Mouse (Mus musculus) heart, embryonic 14.5 days (tissue): ENCODE measurements around the gene Ankle2. TPM values are rescaled to one million over a fixed set of nuclear protein-coding genes. Genes with fewer than 3 reads are reported as not detected.

Source experiments
- ATAC-seq: fragments of 200-750 bp; cut with Nextera tagmentation; 2 replicates; pipeline ENCODE4 v1.8.0; 2017; ENCODE audit warnings: low read depth, moderate TSS enrichment; ENCODE audit not compliant: insufficient number of reproducible peaks, insufficient read depth, low FRiP score
- H3K27ac ChIP-seq, 2 experiments: fragments of 200-500 bp in 1 of 2; fragments of 300-500 bp in 1 of 2; sonication (generic) in 1 of 2; replicated peaks in 1 of 2; 2 replicates each; pipeline ENCODE4 v1.5.1; 2012 to 2014; ENCODE audit warnings: low read depth in 2 of 2, low read length in 2 of 2, control low read depth in 1 of 2, mild to moderate bottlenecking in 1 of 2, mixed read lengths in 1 of 2; ENCODE audit not compliant: control insufficient read depth in 1 of 2, insufficient read depth in 1 of 2
- H3K27me3 ChIP-seq: fragments of 300-500 bp; sonication (generic); 2 replicates; pipeline ENCODE4 v1.6.1; 2014; ENCODE audit warnings: mild to moderate bottlenecking, low read length, control low read depth; ENCODE audit not compliant: control insufficient read depth, insufficient read depth
- H3K36me3 ChIP-seq: fragments of 300-500 bp; sonication (generic); 2 replicates; pipeline ENCODE4 v1.6.1; 2014; ENCODE audit warnings: mild to moderate bottlenecking, control low read depth, low read length, mixed read lengths; ENCODE audit not compliant: control insufficient read depth, insufficient read depth
- H3K4me1 ChIP-seq, 2 experiments: fragments of 200-500 bp in 1 of 2; fragments of 300-500 bp in 1 of 2; sonication (generic) in 1 of 2; 2 replicates each; pipeline ENCODE4 v1.6.1; 2012 to 2014; ENCODE audit warnings: low read length in 2 of 2, control low read depth in 1 of 2, mixed read lengths in 1 of 2; ENCODE audit not compliant: control insufficient read depth in 2 of 2, insufficient read depth in 2 of 2
- H3K4me2 ChIP-seq: fragments of 300-500 bp; sonication (generic); 2 replicates; pipeline ENCODE4 v1.6.1; 2014; ENCODE audit warnings: mild to moderate bottlenecking, low read length
- H3K4me3 ChIP-seq, 2 experiments: fragments of 200-500 bp in 1 of 2; fragments of 300-500 bp in 1 of 2; sonication (generic) in 1 of 2; 2 replicates each; pipeline ENCODE4 v1.5.1; 2012 to 2014; ENCODE audit warnings: low read length in 2 of 2, mild to moderate bottlenecking in 2 of 2, control low read depth in 1 of 2, low read depth in 1 of 2, moderate library complexity in 1 of 2; ENCODE audit not compliant: control insufficient read depth in 1 of 2, insufficient read depth in 1 of 2
- H3K9ac ChIP-seq: fragments of 300-500 bp; sonication (generic); 2 replicates; pipeline ENCODE4 v1.6.1; 2014; ENCODE audit warnings: mild to moderate bottlenecking, low read length
- H3K9me3 ChIP-seq: fragments of 300-500 bp; sonication (generic); 2 replicates; pipeline ENCODE4 v1.6.1; 2016; ENCODE audit warnings: low read length, control low read depth; ENCODE audit not compliant: control insufficient read depth
- WGBS: fragments of 180-500 bp; shearing (Covaris S2); extraction: QIAGEN DNeasy Blood & Tissue Kit; methylation state at CpG from one replicate; pipeline ENCODE4 v1.1.7; 2014; 5-methylcytosine and 5-hydroxymethylcytosine counted together
- polyA plus RNA-seq: library from polyadenylated mRNA; unstranded; fragments of >200 nt; fragmentation: Nextera tagmentation; extraction: Ambion mirVana; gene quantifications from 2 replicates; pipeline ENCODE4 v1.2.1, GENCODE M21; 2014

Ankle2 gene
- 25.4 and 27.3 TPM in 2 replicates for polyA plus RNA-seq

GRCm38 (mm10) chr5:110230780-110231461 lies at the start of gene Ankle2:
Gene Ankle2, plus strand, starts transcription at chr5:110231004.
- Histone ChIP-seq H3K36me3 (peaks cover 37% of the 10 kb centered on the region), H3K9me3 (no peaks in the 10 kb centered on the region), H3K4me2 (peak within 1 kb of the TSS; percentile 77), H3K27ac (peak within 1 kb of the TSS; percentile 96), H3K4me1 (peaks cover 2 to 13% of the 10 kb centered on the region in 2 experiments; a peak in 3 of 4 replicates), H3K27me3 (no peaks in the 10 kb centered on the region), H3K4me3 (peak within 1 kb of the TSS; percentile 97 to 99), H3K9ac (peak within 1 kb of the TSS; percentile 98)
- ATAC-seq: peak; percentile 93
- under 1% methylated on average over 71 of the region's 81 CpGs for WGBS

DNA sequence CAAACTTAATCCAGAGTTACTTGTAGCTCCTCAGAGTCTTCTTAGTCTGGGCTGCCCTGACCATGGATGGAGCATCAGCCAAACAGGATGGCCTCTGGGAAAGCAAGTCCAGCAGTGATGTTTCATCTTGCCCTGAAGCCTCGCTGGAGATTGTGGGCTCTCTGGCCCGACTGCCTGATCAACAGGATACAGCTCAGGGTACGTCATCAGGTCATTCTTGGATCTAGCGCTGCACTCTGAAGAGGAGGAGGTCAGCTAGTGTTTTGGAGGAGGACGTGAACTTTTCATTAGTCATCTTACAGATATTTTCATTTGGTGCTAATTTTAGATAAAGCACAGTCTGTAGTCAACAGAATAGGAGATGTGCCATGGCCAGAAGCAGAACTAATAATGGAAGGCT lies 49.1 kb upstream of the Ankle2 start:
- Histone ChIP-seq H3K27ac (no peak overlapping the region), H3K27me3 (no peaks in the 10 kb centered on the region), H3K9me3 (no peaks in the 10 kb centered on the region), H3K4me2 (no peak overlapping the region), H3K4me3 (no peak overlapping the region), H3K36me3 (peaks cover 48% of the 10 kb centered on the region), H3K4me1 (peaks cover 0 to 11% of the 10 kb centered on the region in 2 experiments; a peak in 2 of 4 replicates), H3K9ac (no peak overlapping the region)
- ATAC-seq: no peak
- 59% methylated on average over 5 of the region's 5 CpGs for WGBS

DNA sequence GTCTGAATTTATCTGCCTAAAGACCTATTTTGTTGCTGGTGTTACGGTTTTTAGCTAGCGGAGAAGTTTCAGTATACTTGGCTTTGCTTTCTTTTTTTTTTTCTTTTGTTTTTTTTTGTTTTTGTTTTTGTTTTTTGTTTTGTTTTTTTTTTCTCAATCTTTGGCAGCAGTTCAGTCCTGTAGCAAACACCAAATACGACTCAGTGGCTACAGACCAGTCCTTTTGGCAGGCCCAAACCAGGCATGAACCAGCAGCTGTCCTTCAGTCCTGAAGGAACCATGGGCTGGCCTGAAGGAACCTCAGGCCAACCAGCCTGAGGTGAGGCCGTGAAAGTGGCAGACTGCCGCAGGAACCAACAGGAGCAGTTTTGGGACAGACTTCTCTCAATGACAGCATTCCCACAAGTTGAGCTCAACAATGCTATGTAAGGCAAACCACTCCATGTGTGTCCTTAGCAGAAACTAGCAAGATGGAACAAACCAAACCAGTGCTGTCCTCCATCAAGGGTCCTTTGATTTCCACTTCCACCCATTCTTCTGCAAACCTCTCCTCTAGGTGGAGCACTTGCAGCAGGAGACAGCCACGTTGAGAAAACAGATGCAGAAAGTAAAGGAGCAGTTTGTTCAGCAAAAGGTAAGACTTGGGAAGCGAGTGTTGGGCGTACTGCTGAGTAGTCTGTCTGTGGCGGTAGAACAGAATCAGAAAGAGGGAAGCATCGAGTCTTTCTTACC lies 27.5 kb upstream of the Ankle2 start:
- Histone ChIP-seq H3K9ac (no peak overlapping the region), H3K9me3 (no peaks in the 10 kb centered on the region), H3K27me3 (no peaks in the 10 kb centered on the region), H3K4me1 (no peaks in the 10 kb centered on the region), H3K27ac (no peak overlapping the region), H3K4me2 (no peak overlapping the region), H3K4me3 (no peak overlapping the region), H3K36me3 (peaks cover 86% of the 10 kb centered on the region)
- WGBS: 82% methylated on average over 10 of the region's 10 CpGs
- ATAC-seq: no peak

DNA sequence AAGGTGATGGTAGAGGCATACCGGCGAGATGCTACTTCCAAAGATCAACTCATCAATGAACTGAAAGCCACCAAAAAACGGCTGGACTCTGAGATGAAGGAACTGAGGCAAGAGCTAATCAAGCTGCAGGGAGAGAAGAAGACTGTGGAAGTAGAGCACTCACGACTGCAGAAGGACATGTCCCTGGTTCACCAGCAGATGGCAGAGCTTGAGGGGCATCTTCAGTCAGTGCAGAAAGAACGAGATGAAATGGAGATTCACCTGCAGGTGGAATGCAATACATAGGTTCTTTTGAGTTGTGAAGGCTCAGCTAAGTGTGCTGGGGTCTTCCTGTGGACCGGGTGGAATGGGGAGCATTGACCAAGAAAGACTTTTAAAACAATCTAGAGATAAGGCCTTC lies 26.0 kb upstream of the Ankle2 start:
- H3K9ac ChIP-seq: no peak overlapping the region
- no peaks in the 10 kb centered on the region for H3K27me3 ChIP-seq
- H3K36me3 ChIP-seq: peaks cover 98% of the 10 kb centered on the region
- H3K9me3 ChIP-seq: no peaks in the 10 kb centered on the region
- 77% methylated on average over 6 of the region's 6 CpGs for WGBS
- no peak overlapping the region for H3K27ac ChIP-seq
- no peak overlapping the region for H3K4me3 ChIP-seq
- no peak for ATAC-seq
- no peaks in the 10 kb centered on the region for H3K4me1 ChIP-seq
- no peak overlapping the region for H3K4me2 ChIP-seq

DNA sequence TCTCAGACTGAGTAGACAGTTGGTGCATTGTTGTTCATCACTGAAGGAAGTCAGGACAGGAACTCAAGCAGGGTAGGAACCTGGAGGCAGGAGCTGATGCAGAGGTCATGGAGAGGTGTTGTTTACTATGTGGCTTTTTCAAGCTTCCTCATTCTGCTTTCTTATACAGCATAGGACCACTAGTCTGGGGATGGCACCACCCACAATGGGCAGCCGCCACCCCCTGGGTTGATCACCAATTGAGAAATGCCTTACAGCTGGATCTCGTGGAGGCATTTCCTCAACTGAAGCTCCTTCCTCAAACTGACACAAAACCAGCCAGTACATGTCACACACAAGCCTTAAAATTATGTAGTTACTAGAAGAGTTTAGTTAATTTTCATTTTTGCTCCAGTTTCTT lies 19.5 kb upstream of the Ankle2 start:
- Histone ChIP-seq H3K4me3 (no peak overlapping the region), H3K27ac (no peak overlapping the region), H3K36me3 (peaks cover 99% of the 10 kb centered on the region), H3K9ac (no peak overlapping the region), H3K27me3 (no peaks in the 10 kb centered on the region), H3K4me1 (no peaks in the 10 kb centered on the region), H3K9me3 (no peaks in the 10 kb centered on the region), H3K4me2 (no peak overlapping the region)
- no peak for ATAC-seq
- WGBS: 85% methylated on average over 2 of the region's 2 CpGs

DNA sequence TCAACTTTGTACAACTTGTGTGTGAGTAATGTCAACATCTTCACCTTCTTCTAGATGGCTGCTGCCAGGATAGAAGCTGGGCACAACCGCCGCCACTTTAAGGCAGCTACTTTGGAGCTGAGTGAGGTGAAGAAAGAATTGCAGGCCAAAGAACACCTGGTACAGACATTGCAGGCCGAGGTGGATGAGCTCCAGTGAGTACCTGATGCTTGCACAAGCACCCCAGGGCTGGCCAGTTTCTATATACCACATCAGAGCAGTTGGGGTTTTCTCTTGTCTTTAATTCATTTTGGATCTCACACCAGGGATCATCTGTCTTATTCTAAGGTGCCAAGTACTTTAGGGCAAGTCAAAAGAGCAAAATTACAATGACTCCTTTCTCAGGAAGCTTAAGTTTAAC lies 14.0 kb upstream of the Ankle2 start:
- Histone ChIP-seq H3K27me3 (no peaks in the 10 kb centered on the region), H3K27ac (no peak overlapping the region), H3K36me3 (peaks cover 99% of the 10 kb centered on the region), H3K9me3 (no peaks in the 10 kb centered on the region), H3K4me1 (no peaks in the 10 kb centered on the region), H3K4me3 (no peak overlapping the region), H3K9ac (no peak overlapping the region), H3K4me2 (no peak overlapping the region)
- WGBS: 87% methylated on average over 3 of the region's 3 CpGs
- ATAC-seq: no peak

DNA sequence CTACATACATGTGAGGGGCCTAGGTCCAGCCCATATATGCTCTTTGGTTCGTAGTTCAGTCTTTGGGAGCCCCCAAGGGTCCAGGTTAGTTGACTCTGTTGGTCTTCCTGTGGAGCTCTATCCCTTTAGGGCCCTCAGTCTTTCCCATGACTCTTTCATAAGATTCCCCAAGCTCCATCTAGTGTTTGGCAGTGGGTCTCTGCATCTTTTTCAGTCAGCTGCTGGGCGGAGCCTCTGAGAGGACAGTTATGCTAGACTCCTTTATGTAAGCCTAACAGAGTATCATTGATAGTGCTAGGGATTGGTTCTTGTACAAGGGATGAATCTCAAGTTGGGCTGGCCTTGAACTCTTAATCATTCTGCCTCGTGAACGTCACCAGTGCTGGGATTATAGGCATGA lies 10.5 kb upstream of the Ankle2 start:
- 92% methylated on average over 4 of the region's 4 CpGs for WGBS

More for the DNA sequence above, 10.5 kb upstream of the Ankle2 start:
- no peak overlapping the region for H3K27ac ChIP-seq
- no peak overlapping the region for H3K9ac ChIP-seq
- no peaks in the 10 kb centered on the region for H3K4me1 ChIP-seq
- peaks cover 94% of the 10 kb centered on the region for H3K36me3 ChIP-seq
- no peak overlapping the region for H3K4me3 ChIP-seq
- ATAC-seq: no peak
- no peak overlapping the region for H3K4me2 ChIP-seq
- no peaks in the 10 kb centered on the region for H3K27me3 ChIP-seq
- H3K9me3 ChIP-seq: no peaks in the 10 kb centered on the region
